Mouse (Mus musculus) stomach, embryonic 16.5 days (tissue): ENCODE data around the gene Zmynd12. TPM values are rescaled to one million over a fixed set of nuclear protein-coding genes. Genes with fewer than 3 reads are reported as not detected.

Experiments used
- ATAC-seq: fragments of 200-750 bp; cut with Nextera tagmentation; 2 replicates; pipeline ENCODE4 v1.8.0; 2017; ENCODE audit warnings: moderate number of reproducible peaks, moderate TSS enrichment; ENCODE audit not compliant: insufficient read depth, low FRiP score
- H3K27ac ChIP-seq: fragments of 300-500 bp; sonication (generic); 2 replicates; pipeline ENCODE4 v1.5.1; 2014; ENCODE audit warnings: low read length
- H3K27me3 ChIP-seq: fragments of 300-500 bp; sonication (generic); 2 replicates; pipeline ENCODE4 v1.6.1; 2014; ENCODE audit warnings: low read length, control low read depth, mixed read lengths; ENCODE audit not compliant: control insufficient read depth, insufficient read depth
- H3K36me3 ChIP-seq: fragments of 300-500 bp; sonication (generic); 2 replicates; pipeline ENCODE4 v1.6.1; 2014; ENCODE audit warnings: low read length; ENCODE audit not compliant: control insufficient read depth, insufficient read depth
- H3K4me1 ChIP-seq: fragments of 300-500 bp; sonication (generic); 2 replicates; pipeline ENCODE4 v1.6.1; 2014; ENCODE audit warnings: low read length, control low read depth, mixed read lengths; ENCODE audit not compliant: control insufficient read depth, insufficient read depth
- H3K4me2 ChIP-seq: fragments of 300-500 bp; sonication (generic); 2 replicates; pipeline ENCODE4 v1.6.1; 2014; ENCODE audit warnings: low read depth, low read length, mixed read lengths
- H3K4me3 ChIP-seq: fragments of 300-500 bp; sonication (generic); replicated peaks from 2 replicates; pipeline ENCODE4 v1.5.1; 2014; ENCODE audit warnings: mild to moderate bottlenecking, low read length
- H3K9ac ChIP-seq: fragments of 300-500 bp; sonication (generic); 2 replicates; pipeline ENCODE4 v1.6.1; 2014; ENCODE audit warnings: low read length
- H3K9me3 ChIP-seq: fragments of 300-500 bp; sonication (generic); replicated peaks from 2 replicates; pipeline ENCODE4 v1.6.1; 2016; ENCODE audit warnings: low read length, control low read depth; ENCODE audit not compliant: control insufficient read depth
- WGBS: fragments of 180-500 bp; shearing (Covaris S2); extraction: QIAGEN DNeasy Blood & Tissue Kit; methylation state at CpG from one replicate; pipeline ENCODE4 v1.1.7; 2014; 5-methylcytosine and 5-hydroxymethylcytosine counted together
- polyA plus RNA-seq: library from polyadenylated mRNA; unstranded; fragments of >200 nt; fragmentation: Nextera tagmentation; extraction: Ambion mirVana; gene quantifications from 2 replicates; pipeline ENCODE4 v1.2.1, GENCODE M21; 2015

Gene Zmynd12
- polyA plus RNA-seq, 1 experiment from 2014 or later, result 0.21 TPM

- no peak overlapping the region for H3K27ac ChIP-seq
- H3K9ac ChIP-seq, result no peak overlapping the region
- ATAC-seq, result peak; percentile 48
- 50% methylated on average over 8 of the region's 8 CpGs for WGBS
- no peaks in the 10 kb centered on the region for H3K36me3 ChIP-seq
- no peaks in the 10 kb centered on the region for H3K27me3 ChIP-seq
- no peak overlapping the region for H3K4me2 ChIP-seq
- no peaks in the 10 kb centered on the region for H3K9me3 ChIP-seq
- H3K4me3 ChIP-seq, result no peak overlapping the region
- peaks cover 10% of the 10 kb centered on the region for H3K4me1 ChIP-seq
Measured at GRCm38 (mm10) chr4:119460728-119461141, 38.1 kb downstream of the Zmynd12 start.

DNA sequence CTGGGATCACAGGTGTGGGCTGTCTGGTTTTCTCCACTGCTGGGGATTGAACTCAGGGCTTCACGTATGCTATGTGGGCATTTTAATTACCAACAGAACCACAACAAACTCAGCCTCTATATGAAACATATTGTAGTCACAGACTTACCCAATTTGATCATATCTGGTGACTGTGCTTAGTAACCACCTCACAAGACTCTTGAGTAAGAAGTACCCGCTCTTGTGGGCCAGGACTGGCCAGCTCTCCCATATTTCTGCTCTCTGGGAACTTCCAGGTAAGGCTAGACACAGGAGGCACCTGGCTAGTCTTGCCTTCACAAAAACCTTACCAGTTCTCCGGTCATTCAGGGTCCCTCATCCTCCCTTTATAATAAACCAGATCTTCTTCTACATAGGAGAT lies 39.8 kb downstream of the Zmynd12 start:
- Histone ChIP-seq H3K4me2 (no peak overlapping the region), H3K27me3 (no peaks in the 10 kb centered on the region), H3K27ac (no peak overlapping the region), H3K4me3 (no peak overlapping the region), H3K9me3 (no peaks in the 10 kb centered on the region), H3K36me3 (no peaks in the 10 kb centered on the region), H3K4me1 (peaks cover 10% of the 10 kb centered on the region), H3K9ac (no peak overlapping the region)
- no peak for ATAC-seq
- WGBS, result 78% methylated on average over 3 of the region's 3 CpGs

- Histone ChIP-seq H3K27ac (no peak overlapping the region; the same call in 1 of the 2 replicates), H3K4me2 (no peak overlapping the region), H3K4me3 (no peak overlapping the region), H3K9ac (no peak overlapping the region), H3K27me3 (no peaks in the 10 kb centered on the region), H3K4me1 (peaks cover 10% of the 10 kb centered on the region), H3K9me3 (no peaks in the 10 kb centered on the region), H3K36me3 (no peaks in the 10 kb centered on the region)
- 32% methylated on average over 11 of the region's 11 CpGs for WGBS
- peak; percentile 74; the same call in 1 of the 2 replicates for ATAC-seq
Measured at GRCm38 (mm10) chr4:119462858-119463755, 40.5 kb downstream of the Zmynd12 start.

DNA sequence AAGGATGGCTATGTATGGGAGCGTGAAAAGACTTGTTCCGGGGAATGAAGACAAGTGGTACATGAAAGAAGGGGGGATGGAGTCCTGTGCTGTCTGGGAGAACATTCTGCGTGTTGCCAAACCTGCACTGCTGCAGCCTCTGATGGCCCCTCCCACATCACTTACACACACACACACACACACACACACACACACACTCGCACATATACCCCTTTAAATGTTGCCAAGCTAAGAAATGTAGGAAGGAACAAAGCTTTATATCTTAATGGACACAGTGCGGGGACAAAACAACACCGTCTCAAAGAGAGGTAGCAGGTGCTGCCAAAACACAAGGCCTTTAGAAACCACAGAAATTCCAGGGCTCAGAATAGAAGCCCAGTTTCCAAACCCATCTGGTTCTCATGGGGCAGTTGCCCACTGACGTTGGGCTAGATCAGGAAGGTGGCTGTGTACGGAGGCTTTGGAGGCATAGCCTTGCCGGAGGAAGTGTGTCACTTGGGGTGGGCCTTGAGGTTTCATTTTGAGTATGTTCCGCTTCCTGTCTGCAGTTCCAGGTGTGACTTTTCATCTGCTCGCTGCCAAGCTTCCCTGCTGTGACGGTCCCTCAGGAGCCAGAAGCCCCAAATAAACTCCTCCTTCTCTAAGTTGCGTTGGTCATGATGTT lies 41.3 kb downstream of the Zmynd12 start:
- H3K36me3 ChIP-seq, result no peaks in the 10 kb centered on the region
- peaks cover 10% of the 10 kb centered on the region for H3K4me1 ChIP-seq
- no peaks in the 10 kb centered on the region for H3K9me3 ChIP-seq
- no peak overlapping the region for H3K27ac ChIP-seq
- H3K4me3 ChIP-seq, result no peak overlapping the region
- no peaks in the 10 kb centered on the region for H3K27me3 ChIP-seq
- H3K9ac ChIP-seq, result no peak overlapping the region
- ATAC-seq, result no peak
- 68% methylated on average over 13 of the region's 13 CpGs for WGBS
- H3K4me2 ChIP-seq, result no peak overlapping the region

DNA sequence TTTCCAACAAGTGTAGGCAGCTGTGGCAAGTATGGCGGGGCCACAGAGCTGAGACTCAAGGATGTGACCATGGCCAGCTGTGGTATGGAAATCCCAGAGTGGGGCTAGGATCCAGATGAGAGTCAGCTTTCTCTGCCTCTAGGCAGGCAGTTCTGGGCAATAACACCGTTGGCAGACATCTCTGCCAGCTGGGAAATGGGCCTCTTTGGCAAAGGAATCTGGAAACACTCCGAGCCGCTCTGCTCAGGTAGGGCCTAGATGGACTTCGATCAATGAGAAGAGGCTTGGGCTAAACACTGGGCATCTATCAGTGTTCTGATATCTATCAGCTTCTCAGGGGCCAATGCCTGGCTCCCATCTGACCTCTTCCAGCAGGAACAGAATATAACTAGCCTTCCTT lies 43.2 kb downstream of the Zmynd12 start:
- no peak overlapping the region for H3K4me2 ChIP-seq
- H3K9ac ChIP-seq, result no peak overlapping the region
- H3K4me3 ChIP-seq, result no peak overlapping the region
- no peaks in the 10 kb centered on the region for H3K36me3 ChIP-seq
- no peak overlapping the region for H3K27ac ChIP-seq
- no peak for ATAC-seq
- peaks cover 10% of the 10 kb centered on the region for H3K4me1 ChIP-seq
- no peaks in the 10 kb centered on the region for H3K27me3 ChIP-seq
- H3K9me3 ChIP-seq, result no peaks in the 10 kb centered on the region
- 93% methylated on average over 5 of the region's 5 CpGs for WGBS

DNA sequence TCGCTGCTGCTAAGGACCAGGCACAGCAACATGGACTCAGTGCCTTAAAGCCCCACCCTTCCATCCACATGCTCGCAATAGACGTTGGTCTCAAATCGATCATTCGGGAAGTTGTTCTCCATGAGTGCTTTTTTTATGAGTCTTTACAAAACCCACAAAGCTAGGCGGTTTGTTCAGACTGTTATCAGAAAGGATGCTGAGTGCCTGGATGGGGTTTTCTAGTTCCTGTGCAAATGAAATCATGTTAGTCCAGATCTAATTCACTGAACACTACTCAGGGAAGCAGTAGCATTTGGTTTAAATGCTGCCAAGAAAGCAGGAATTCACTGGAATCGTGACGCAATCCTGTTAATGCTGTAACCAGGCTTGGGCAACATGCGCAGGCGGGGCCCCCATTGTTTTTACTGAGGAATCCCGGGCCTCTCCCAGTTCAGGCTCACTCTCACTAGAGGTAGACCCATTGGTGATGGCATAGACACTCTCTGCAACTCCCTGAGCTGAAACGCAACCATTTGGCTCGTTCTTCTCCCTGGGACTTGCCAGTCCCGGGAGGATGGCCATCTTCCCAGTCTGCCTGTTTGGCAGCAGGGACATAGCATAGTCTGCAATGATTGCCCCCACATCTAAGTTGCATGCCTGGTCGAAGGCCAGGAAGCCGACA lies 45.2 kb downstream of the Zmynd12 start:
- H3K4me1 ChIP-seq, result peaks cover 6% of the 10 kb centered on the region
- H3K4me2 ChIP-seq, result no peak overlapping the region
- ATAC-seq, result no peak
- WGBS, result 82% methylated on average over 16 of the region's 16 CpGs
- H3K9ac ChIP-seq, result no peak overlapping the region
- H3K36me3 ChIP-seq, result no peaks in the 10 kb centered on the region
- no peaks in the 10 kb centered on the region for H3K27me3 ChIP-seq
- no peak overlapping the region for H3K4me3 ChIP-seq
- H3K9me3 ChIP-seq, result no peaks in the 10 kb centered on the region
- H3K27ac ChIP-seq, result no peak overlapping the region

DNA sequence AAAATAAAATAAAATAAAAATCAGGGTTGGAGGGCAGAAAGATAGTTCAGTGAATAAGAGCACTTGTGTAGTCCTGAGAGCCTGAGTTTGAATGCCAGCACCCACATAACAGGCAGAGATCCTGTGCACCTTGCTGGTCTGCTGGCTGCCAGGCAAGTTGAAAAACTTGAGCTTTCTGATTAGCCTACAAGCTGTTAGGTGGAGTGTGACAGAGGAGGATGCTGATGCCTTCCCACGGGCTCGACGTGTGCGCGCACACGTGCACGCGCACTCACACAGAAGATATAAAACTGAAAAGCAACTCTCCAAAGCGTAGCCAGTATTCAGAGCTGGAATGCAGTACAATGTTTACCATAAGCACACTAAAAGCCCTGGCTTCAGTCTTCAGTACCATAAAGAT lies 49.9 kb downstream of the Zmynd12 start:
- Histone ChIP-seq H3K9me3 (no peaks in the 10 kb centered on the region), H3K4me3 (no peak overlapping the region), H3K4me2 (no peak overlapping the region), H3K27me3 (no peaks in the 10 kb centered on the region), H3K4me1 (no peaks in the 10 kb centered on the region), H3K36me3 (no peaks in the 10 kb centered on the region), H3K9ac (no peak overlapping the region), H3K27ac (no peak overlapping the region)
- no peak for ATAC-seq
- 72% methylated on average over 9 of the region's 9 CpGs for WGBS

- Histone ChIP-seq H3K9me3 (no peaks in the 10 kb centered on the region), H3K4me1 (no peaks in the 10 kb centered on the region), H3K36me3 (no peaks in the 10 kb centered on the region), H3K27me3 (no peaks in the 10 kb centered on the region), H3K27ac (no peak overlapping the region), H3K4me3 (no peak overlapping the region), H3K9ac (no peak overlapping the region), H3K4me2 (no peak overlapping the region)
- no peak for ATAC-seq
- WGBS, result 36% methylated on average over 5 of the region's 5 CpGs
Measured at GRCm38 (mm10) chr4:119473150-119473549, 50.5 kb downstream of the Zmynd12 start.

GRCm38 (mm10) chr4:119483051-119483450 lies 60.4 kb downstream of the Zmynd12 start:
- no peak; the same call in 1 of the 2 replicates for ATAC-seq
- Histone ChIP-seq H3K9ac (no peak overlapping the region), H3K36me3 (no peaks in the 10 kb centered on the region), H3K27me3 (no peaks in the 10 kb centered on the region), H3K4me1 (no peaks in the 10 kb centered on the region), H3K4me2 (no peak overlapping the region), H3K9me3 (no peaks in the 10 kb centered on the region), H3K27ac (no peak overlapping the region), H3K4me3 (no peak overlapping the region)
- 55% methylated on average over 9 of the region's 9 CpGs for WGBS
